Mouse (Mus musculus) cortical plate, adult 2 months (tissue): ENCODE results near the gene Zmat3.

Source experiments
- CTCF ChIP-seq: fragments of 200-500 bp; IDR thresholded peaks from 2 replicates; pipeline ENCODE4 v1.5.1; 2011; ENCODE audit warnings: mild to moderate bottlenecking, control low read depth, low read length; ENCODE audit not compliant: insufficient read depth; ENCODE audit errors: extremely low read depth
- POLR2A ChIP-seq: fragments of 200-500 bp; IDR thresholded peaks from 2 replicates; pipeline ENCODE4 v1.6.1; 2011; ENCODE audit warnings: mild to moderate bottlenecking, low read length, control low read depth; ENCODE audit not compliant: insufficient read depth; ENCODE audit errors: extremely low read depth

GRCm38 (mm10) chr3:32334901-32335300 is 30.9 kb downstream of the Zmat3 start:
- TF ChIP-seq CTCF (no peak), POLR2A (no peak)
